Mouse (Mus musculus) v-Abl transformed pro-B cells (cell line): Measurements from ENCODE around the gene Sf3b6.
"Not testable (repeated sequence)": the region's sequence is repeated elsewhere in the genome, so short reads cannot be mapped to it uniquely, and the experiment has no call there.

Source experiments
- in situ Hi-C, 2 experiments: fragments of 400-800 bp; cut with MboI; formaldehyde crosslinking; loops; one replicate each; pipeline ENCODE4 v1.15.1; 2025; ENCODE audit not compliant: unreplicated experiment in 2 of 2

Gene Sf3b6

GRCm38 (mm10) chr12:4817361-4818101 is at the start of gene Sf3b6:
Gene Sf3b6 (plus strand): TSS chr12:4817544.
- in situ Hi-C loops = no loop called here

DNA sequence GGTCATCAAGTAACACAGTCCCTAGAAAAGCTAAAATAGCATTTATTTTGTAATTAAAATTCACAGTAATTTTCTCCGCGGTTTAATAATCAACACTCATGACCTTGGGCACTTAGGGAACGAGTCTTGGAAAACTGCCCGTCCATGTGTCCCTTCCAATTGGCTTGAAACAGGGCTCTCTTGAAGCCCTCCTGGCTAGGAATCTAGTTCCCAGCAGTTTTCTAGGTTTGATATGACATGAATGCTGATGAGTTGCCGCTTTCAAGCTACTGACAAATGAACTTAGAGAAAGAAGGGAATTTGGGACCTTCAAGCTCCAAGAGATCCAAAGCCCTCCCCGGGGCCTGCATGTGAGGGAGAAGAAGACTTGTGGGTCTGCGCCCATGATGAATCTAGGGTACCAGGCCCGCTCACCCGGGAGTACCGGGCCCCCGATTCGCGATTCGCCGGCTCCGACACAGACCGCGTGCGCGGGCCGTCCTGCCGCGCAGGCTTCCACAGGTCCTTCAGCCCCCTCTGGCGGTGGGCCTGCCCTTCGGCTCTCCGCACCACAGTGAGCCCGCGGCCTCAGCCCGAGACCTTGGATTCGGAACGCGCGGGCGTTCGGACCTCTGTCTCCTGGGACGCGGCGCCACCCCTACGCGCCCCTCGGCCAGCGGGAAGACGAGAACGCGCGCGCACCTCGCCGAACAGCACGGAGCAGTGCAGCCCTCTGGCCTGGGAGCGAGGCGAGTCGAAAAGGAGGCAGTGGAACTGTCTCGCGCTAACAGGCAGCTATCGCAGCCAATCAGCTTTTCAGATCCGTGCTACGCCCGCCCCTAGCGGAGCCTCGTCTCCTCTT is 48.6 kb upstream of the Sf3b6 start, which contains the start of the genes Pfn4 and Fam228b:
Pfn4 (plus strand) TSS at position 531 of the 841 bp plus-strand sequence.
Fam228b (minus strand) TSS at position 776 of the 841 bp plus-strand sequence.
- in situ Hi-C loops = no loop called here

DNA sequence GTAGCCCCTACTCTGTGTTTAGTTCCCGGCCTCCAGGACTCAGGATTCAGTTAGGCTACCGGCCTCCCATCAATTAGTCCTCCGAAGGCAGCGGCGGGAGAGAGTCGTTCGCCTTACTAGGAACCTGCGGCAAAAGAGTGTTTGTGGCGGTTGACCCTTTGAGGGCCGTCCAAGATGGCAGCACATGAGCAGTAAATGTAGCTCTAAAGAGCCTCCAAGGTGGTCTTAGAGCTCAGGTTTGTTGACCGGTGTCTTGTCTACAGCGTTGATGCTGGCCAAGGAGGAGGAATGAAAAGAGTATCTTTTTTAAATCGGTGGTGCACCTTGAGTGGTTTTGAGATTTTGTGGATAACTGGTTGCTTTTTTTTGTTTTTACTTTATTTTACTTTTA is 48.0 kb upstream of the Sf3b6 start:
- in situ Hi-C loops = no loop called here

DNA sequence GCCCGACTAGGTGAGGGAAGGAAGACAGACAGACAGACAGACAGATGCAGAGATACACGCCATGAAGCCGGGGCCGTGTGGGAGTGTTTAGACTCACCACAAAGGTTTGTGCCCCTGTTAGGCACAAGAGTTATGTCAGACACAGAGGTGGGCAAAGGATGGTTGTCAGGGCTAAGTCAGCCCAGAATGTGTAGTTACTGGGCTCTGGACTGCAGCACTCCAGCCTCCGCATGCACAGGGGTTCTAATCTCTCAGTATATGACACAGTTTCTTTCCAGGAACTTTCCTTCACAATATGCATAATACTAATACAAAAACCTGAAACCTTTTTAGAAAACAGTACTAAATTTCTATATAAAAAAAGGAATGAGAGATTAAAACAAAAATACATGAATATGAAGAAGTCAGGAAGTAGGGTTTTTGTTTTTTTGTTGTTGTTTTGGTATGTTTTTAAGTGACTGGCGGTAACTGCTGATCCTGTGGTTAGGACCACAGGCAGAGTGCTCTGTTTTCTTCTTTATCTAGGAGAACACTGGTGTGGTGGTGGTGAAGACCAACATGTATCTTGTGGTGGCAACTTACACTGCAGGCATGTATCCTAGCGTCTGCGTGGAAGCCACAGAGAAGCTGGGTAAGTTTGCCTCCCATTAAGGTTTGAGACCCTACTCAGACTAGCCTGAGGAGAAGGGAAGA is 42.3 kb upstream of the Sf3b6 start:
- in situ Hi-C loops = no loop called here

- in situ Hi-C loops = no loop called here
Measured at GRCm38 (mm10) chr12:4775588-4775949, 41.8 kb upstream of the Sf3b6 start.

DNA sequence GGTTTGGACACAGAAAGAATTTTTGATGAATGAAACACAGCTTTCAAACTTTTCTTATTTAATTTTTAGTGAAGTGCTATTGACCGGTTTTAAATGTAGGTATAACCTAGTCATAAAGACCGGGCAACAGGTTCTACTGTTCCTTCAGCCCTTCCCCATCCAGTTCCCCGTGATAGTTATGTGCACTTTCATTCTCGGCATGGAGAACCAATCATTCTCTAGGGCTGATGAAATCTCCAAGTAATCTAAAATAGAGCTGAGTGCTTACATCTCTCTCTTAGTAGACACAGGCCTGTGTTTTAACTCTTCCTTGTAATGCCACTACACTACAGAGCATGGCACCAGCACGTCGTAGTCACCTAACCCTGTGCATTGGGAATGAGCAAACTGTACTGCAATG is 39.6 kb upstream of the Sf3b6 start:
- in situ Hi-C loops = no loop called here

DNA sequence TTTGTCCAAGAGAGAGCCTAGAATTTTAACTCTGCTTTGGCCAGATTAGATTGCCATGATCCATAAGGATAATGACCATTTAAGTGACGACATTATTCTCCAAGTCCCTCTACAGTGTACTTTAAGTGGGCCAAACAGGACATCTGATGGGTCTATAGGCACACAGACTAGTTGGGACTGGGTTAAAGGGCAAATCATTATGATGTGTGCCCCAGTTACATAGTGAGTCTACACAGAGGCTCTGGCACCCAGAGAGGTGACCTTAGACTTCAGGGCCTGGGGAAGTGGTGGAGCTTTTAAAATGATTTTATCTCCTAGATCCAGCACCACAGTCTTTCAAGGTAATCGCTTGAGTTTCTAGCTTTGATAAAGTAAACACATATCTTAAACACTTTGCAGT is 37.1 kb upstream of the Sf3b6 start:
- in situ Hi-C loops = no loop called here

DNA sequence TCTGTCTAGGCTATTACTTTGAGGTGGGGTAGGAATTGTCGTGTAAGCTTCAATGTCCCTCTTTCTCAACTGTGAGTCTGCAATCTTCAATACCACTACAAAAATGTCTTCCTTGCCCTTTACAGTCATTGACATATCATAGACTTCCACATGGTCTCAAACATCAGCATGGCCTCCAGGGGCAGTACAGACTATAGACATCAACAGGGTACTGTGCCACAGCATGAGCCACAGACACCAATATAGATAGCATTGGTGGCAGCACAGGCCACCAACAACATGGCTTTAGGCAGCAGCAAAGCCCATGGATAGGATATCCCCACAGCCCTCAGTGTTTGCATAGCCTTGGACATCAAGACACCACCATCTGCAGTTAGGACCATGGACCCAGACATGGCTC is 36.1 kb upstream of the Sf3b6 start:
- in situ Hi-C loops = no loop called here

DNA sequence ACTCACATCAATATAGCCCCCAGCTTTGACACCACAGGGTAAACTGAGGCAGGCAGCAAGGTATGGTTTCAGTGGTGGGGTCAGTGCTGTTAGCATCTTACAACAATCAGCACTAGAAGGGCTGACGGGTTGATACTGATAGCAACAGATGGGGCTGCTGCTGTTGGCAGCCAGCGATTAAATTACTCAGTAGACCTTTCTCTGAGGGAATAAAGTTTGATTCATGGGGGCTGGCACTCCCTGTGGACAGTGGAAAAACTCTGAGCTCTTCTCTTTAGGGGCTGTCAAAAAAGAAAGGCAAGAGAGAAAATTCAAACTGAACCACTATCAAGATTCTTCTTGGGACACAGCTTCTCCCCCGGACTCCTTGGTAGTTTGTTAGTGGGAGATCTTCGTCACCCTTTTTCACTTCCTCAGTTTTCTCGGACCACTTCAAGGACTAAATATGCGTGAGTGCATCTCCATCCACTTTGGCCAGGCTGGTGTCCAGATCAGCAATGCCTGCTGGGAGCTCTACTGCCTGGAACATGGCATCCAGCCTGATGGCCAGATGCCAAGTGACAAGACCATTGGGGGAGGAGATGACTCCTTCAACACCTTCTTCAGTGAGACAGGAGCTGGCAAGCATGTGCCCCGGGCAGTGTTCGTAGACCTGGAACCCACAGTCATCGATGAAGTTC is 35.5 kb upstream of the Sf3b6 start:
- in situ Hi-C loops = not testable (repeated sequence)

- in situ Hi-C loops = no loop called here
Measured at GRCm38 (mm10) chr12:4783598-4783997, 33.7 kb upstream of the Sf3b6 start.

GRCm38 (mm10) chr12:4784466-4784865 is 32.9 kb upstream of the Sf3b6 start:
- in situ Hi-C loops = no loop called here

DNA sequence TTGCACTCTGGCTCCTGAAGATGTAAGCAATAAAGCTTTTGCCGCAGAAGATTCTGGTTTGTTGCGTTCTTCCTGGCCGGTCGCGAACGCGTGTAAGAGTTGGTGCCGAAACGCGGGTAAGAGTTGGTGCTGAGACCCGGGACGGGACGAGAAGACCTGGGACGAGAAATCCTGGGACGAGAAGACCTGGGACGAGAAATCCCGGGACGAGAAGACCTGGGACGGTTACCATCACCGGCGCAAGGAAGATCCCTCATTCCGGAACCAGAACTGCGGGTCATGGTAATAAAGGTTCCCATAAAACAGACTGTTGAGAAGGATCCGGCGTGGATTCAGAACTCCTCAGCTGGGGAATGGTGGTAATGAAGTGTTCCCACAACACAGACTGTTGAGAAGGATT is 29.2 kb upstream of the Sf3b6 start:
- in situ Hi-C loops = not testable (repeated sequence)

- in situ Hi-C loops = no loop called here
Measured at GRCm38 (mm10) chr12:4793718-4794117, 23.6 kb upstream of the Sf3b6 start.

DNA sequence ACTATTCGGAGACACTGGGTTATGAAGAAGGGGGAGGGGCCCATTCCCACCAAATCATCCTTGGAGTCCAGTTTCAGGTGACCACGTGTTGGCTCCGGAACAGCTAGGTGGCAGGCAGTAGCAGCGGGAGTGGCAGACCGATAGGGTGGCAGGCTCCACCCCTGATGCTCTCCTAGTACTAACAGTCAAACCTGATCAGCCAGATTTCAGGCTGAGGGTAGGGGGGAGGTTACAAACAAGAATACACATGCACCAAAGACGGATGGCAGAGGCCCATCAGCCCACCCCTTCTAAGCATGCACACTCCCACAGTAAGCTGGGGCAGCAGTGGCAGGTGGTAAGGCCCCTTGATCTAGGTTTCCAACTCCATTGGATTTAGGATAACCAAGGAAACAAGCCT is 19.9 kb upstream of the Sf3b6 start:
- in situ Hi-C loops = not testable (repeated sequence)

DNA sequence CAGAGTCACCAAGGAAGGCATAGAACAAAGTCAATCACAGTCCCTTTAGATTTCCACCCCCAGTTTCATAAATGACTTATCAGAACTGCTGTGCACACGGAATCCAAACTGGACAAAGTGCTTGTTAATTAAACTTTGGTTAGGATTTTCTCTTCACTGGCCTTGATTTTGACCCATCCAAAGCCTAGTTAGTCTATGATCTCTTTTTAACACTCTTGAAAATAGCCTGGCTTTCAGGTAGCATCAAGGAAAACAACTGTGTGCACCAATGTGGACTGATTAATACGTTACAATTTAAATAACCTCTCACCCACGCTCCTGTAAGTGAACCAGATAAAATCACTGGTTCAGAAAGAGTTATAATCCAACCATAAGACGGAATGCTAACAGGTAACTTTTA is 6.3 kb upstream of the Sf3b6 start:
- in situ Hi-C loops = no loop called here

DNA sequence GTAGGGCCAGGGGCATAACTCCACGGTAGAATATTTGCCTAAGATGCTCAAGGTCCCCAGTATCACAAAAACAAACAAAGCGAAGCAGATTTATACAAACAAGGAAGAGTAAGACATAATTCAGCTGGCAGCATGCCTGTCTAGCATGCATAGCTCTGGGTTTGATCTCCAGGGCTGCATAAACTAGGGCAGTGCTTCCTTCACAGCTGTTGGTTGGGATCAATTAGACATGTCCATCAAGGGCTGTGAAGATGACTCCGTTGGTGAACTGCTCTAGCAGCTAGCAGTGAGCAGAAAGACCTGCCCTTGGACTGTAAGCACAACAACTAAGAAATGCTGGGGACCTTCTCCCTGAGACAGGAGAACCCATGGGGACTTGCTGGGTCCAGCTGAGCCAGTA is 5.6 kb upstream of the Sf3b6 start:
- in situ Hi-C loops = no loop called here

DNA sequence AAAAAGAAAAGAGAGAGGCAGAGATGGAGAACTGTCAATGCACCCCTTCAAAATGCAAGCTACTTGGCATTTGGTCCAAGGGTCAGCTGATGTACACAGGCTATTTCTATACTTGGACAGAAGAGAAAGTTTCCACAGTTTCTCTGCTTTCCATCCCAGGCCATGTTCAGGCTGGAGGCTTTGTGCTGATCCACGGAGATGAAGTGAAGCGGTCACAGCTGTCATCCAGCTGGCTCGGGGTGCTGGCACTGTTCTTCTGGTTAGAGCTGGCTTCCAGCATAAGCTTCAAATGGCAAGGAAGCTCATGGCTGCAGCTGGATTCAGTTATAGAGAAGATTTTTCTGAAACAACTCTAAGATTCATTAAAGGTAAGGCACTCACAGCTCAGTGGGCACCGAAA is 3.7 kb upstream of the Sf3b6 start:
- in situ Hi-C loops = no loop called here

DNA sequence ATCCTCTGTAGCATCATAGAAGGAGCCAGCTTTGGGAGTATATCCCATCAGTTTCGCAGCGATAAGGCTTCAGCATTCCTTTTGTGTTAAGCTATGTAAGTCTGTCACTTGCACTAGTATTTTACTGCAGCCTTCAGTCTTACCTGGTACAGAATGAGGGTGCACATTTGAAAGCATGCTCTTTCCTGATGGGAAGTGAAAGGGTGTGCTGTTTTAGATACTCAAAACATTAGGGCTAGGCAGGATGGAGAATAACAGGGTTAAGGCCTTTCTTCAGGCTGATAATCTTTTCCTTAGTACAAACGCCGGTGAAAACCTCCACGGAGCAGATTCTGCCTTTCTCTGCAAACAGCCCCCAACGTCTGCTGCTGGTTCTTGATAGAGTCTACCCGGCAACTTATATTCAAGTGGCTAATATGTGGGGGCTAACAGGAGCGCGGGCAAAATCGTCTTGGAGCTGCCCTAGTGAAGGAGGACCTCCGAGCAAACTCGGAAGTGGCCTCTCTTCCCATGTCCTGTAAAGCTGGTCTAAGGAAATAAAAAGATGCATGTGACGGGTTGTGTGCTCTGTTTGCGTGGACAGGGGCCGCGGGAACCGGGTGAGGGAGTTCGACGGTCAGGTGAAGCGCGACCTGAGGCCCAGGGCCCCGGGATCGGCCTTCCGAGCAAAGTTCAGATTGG is 524 bp upstream of the Sf3b6 start:
- in situ Hi-C loops = no loop called here

- in situ Hi-C loops = no loop called here
Measured at GRCm38 (mm10) chr12:4827256-4827655, 9.9 kb downstream of the Sf3b6 start.

DNA sequence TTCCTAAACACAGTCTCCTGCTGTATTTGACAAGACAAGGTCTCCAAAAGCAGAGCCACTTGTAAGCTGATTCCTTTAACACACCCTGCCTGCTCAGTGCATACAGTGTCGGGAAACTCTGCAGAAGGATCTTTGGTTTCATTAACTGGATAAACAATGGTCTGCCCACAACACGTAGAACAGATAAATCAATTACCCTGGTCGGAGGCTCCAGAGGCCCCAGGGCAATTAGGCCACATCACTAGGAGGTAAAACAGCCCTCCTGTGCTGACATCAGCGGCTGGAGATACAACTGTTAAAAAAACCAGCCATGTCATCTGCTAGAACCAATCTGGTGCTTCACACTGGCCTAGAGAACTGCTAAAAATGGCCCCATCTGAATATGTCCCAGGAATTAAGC is 19.6 kb downstream of the Sf3b6 start:
- in situ Hi-C loops = no loop called here
